Mouse (Mus musculus) NIH3T3 (cell line): ENCODE results near the gene Agpat3.

ENCODE experiments used
- DNase-seq: peaks from one replicate; pipeline ENCODE4 v3.0.0-alpha.2; 2012; ENCODE audit warnings: low read depth

The Agpat3 gene

DNA sequence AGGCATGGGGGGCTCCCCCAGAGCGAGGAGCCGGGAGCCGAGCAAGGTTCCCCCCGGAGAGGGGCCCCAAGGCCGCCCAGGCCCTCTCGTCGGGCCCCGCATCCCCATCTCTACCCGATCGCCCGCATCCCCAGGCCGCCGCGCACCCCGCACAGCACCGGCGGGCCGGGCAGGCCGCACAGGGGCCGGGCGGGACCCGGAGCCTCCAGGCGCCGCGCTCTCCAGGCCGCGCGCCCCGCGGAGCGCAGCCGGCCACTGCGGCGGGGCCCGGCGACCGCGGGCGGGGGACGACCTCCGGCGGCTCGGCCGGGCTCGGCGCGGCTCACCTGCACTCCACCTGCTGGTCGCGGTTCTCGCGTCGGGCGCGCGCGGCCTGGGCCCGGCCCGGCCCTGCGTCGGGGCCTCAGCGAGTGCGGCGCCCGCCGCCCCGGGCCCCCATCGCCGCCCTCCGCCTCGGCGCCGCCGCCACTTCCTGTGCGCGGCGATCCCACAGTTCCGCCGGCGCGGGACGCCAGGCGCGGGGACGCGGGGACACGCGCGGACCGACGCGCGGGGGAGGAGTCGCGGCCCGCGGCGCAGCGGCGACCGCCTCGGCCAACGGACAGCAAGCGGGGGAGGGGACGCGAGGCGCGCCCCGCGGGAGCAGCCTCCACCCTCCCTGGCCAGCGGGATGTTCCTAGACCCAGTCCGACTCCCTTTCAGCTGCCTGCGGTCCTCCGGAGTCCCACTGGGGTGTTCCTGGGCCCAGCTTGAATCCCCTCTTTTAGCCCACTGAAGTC, at the start of gene Agpat3:
Gene Agpat3 (minus strand): TSS at position 603 of the 779 bp plus-strand sequence.
- peak; percentile 74 for DNase-seq

DNA sequence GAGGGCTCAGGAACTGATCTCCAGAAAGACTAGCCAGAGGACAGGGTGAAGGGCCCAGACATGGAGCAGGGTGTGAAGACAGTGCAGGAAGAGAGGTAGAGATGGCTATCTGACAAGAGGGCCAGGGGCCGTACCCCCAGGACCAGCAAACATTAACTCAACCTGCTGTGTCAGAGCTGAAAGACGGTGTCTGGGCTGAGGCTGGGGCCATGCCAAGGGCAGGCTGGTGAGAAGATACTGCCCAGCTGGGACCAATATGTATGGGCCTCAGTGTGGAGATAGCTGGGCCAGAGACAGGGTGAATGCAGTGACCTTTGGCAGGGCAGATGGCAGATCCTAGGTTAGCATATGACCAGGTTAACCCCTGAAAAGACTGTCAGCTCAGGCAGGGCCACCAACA, 48.8 kb upstream of the Agpat3 start:
- DNase-seq = no peak

DNA sequence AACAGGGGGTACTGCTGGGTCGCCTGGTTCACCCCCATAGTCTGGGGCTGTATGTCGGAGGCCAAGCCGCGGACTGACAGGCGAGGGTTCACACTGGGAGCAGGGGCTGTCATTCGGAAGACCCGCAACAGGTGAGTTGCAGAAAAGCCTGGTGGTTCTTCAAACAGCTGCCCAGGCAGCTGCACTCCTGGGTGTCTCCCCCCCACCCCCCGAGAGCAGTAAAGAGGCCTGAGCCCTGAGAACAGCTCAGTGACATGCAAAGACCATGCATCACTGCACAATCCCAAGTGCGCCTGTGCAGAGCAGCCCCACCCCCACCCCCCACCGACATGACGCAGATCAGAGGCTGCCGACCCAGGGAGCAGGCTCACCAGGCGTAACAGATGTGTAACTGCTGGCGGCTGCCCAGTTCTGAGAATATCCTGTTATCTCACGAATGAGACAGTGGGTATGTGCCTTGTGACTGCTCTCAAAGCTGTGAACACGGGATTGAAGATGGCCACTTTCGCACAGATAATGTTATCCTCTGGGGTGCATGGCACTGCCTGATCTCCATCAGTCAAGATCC, 46.9 kb upstream of the Agpat3 start:
- DNase-seq = peak; percentile 31

DNA sequence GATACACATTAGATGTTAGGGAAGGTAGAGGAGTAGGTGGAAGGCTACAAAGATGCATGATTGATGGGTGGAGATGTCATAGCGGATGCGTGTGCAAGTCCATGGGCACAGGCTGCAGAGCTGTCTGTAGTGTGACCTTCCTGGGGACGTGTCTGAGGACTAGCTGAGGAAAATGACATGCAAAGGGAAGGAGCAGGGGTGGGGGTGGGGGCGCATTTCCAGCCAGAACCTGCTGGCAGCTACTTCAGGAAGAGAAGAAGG, 44.3 kb upstream of the Agpat3 start:
- DNase-seq = no peak

DNA sequence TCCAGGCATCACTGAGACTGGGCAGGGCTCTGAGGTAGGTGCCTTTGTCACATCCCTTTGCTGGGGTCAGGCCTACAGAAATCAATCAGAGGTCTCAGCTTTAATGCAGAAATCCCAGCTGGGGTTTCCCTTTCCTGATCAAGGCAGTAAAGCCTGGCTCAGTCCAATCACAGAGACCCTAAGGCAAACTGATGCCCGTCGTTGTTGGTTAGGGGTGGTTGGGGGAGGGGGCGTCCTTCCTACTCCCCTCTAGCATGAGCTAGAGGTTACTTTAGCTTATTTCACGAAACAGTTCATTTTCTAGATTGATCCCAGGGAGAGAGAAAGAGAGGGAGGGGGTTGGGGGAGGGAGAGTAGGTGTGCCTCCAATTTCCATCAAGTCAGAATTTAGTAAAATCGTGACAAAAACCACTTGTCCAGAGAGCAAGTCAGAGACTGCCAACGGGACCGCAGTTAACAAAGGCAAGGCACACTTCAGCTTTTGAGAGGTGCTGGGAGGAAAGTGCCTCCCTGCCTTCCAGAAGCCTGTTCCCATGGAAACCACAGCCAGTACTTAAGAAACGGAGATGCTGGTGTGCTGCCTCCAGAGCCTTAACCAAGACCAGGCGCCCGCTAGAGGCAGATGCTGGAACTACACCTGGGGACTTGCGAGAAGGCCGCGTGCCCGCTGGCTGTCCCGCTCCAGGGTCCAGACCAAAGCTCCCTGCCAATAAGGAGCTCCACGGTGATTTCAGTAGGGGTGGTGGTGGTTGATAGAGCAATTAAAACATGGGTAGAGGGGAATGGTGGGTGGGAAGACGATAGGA, 43.7 kb upstream of the Agpat3 start:
- peak; percentile 81 for DNase-seq

DNA sequence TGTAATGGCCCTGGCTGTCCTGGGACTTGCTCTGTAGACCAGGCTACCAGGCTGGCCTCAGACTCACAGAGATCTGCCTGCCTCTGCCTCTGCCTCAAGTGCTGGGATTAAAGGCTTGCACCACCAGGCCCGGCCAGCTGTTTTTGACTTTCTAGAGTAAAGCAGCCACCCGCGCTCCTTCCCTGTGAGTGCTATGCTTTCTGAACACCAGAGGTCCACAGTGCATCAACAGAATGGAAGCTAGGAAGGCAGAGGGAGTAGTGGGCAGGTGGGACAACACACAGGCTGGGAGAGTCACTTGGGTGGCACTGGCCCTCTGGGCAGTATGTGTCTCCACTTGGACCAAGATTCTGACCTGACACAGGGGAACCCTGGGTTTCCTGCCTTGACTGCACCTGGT, 43.1 kb upstream of the Agpat3 start:
- peak; percentile 40 for DNase-seq

DNA sequence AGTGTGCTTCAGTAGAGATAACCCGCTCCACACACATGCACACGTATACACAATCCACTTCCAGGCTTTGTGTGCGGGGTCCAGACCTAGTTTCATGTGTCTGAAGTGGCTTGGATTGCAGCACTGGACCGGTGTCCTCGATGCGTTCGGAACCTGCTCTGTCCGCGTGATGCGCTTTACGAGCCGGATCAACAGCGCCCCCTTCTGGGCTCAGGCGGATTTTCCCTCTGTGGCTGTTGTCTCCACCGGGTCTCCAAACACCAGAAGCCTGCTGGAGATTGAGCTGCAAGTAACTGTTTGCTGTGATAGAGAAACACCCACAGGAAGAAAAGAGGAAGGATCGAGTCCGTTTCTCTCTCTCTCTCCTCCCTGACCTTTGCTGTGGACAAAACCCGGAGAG, 39.8 kb upstream of the Agpat3 start:
- DNase-seq = peak; percentile 92

DNA sequence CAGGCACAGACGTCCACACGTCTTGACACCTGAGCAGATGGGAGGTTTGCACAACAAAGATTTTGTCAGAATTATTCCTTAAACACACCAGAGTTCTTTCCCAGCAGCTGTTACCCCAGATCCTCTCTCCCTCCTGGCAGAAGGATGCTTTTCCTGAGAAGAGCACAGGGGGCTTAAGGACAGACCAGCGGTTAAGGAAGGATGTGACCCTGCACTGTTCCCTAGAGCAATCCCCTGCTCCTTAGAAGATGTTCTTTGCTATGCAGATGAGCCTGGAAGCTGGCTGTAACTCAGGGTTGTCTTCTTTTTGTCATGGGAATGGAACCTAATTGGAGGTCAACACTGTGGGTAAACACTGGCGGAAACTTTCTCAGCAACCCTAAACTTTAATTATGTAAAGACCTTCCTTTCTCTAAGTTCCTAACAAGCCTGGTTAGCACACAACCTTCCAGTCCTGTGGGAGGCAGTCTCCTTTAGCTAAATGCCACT, 38.7 kb upstream of the Agpat3 start:
- DNase-seq = no peak

DNA sequence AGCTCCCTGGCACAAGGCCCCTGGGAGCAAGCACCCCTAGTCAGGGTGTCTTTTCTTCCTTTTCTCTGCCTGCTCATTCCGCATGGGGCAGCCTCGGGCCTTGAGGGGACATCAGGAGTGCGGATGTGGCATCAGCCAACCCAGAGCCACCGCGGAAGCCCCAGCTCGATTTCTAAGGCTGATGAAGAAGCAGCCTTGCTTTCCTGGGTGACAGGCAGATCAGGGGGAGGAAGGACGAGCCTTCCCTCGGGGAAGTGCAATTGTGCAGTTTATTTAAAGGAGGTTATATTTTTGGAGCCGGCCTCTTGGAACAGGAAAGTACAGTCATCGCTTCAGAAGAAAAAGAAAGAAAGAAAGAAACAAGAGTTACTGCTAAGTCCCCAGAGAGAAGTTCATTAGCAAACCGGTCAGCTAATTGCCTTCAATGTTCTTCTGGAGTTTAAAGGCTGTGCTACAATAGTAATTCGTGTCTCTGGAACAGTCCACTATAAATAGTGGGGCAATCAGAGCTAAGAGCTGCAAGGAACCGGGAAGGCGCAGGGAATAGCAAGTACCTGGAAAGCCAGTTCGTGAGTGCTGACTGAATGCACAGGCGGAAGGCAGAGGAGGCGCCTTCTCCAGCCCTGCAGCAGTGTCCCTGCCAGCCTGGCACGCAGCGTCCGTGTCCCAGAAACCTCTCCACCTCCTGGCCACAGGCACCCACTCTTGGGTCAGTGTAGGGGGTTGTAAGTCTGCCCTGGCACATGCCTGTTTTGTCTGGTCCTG, 36.1 kb upstream of the Agpat3 start:
- no peak for DNase-seq

DNA sequence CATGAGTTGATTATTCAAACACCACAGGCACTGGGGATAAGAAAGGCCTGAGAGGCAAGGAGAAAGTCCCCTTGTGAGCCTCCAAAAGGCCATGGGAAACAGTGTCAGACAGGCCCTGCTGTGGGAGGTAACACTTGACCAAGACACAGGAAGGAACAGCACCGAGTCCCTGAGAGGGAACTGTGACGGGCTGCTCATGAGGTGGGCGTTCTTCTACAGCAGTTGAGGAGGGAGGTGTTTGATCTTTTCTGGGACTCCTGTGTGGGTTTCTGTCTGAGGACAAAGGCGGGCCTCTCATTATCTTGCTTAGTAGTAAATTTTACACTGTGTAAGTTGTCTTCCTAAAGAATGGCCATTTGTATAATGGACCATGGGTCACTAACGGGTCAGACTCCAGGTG, 33.2 kb upstream of the Agpat3 start:
- DNase-seq = no peak

DNA sequence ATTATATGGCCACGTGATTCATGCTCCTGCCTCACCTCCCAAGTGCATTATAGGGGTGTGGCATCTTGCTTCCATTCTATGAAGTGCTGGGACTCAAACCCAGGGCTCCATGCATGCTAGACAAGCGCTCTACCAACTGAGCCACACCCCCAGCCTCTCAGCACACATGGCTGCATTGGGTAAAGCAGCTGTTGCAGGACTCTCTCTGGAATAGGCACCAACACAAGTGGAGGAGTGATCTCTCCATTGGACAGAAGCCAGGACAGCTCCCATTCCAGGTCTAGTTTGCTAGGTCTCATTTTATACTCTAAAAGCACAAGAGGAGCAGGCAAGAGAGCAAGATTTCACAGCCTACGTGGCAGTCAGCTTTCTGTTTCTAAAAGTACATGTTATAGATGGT, 31.3 kb upstream of the Agpat3 start:
- DNase-seq = no peak

DNA sequence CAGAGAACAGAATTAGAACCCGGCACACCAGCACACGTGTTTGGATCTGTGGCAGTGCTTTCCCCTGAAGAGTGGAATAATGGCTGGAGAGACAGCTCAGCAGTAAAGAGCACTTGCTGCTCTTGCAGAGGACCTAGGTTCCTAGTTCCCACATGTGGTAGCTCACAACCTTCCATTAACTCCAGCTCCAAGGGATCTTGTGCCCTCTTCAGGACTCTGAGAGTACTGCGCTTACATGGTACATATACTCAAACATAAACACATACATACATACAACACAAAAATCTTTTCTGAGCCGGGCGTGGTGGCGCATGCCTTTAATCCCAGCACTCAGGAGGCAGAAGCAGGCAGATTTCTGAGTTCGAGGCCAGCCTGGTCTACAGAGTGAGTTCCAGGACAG, 26.2 kb upstream of the Agpat3 start:
- no peak for DNase-seq

DNA sequence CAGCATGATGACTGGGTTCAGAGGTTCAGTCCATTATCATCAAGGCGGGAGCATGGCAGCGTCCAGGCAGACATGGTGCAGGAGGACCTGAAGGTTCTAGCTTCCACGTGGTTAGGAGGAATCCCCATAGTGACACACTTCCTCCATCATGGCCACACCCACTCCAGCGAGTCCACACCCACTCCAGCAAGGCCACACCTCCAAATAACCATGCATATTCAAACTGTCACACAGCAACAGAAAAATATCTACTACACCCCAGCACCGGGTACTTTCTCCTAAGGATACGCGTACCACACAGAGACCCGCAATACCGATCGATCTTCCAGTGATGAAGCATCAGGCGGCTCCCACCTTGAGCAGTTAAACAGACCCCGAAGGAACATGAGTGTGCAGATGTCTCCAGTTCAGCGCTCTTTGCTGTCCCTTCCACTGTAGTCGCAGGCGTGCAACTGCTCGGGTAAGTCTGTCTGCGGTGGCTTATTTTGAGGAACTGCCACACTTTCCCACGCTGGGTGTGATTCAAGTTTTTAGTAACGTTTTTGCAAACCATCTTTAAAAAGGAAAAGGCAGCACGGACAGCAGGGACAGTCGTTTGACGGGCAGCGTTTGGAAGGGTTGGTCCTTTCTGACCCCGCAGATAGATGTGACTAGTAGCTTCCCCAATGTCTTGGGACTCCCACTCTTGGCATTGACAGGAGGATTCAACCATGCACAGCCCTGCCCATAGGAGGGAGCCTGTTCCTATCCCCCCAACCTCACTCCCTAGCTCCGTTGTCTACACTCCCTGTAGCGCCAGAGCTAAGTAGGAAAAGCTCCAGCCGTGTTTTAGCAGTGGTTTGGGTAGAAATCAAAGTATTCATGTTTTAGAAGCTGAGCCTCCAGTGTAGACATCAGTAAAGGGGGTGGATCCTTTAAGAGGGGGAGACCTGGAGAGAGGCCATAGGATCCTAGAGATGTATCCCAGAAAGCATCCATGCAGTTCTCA, 20.7 kb upstream of the Agpat3 start:
- DNase-seq = no peak

DNA sequence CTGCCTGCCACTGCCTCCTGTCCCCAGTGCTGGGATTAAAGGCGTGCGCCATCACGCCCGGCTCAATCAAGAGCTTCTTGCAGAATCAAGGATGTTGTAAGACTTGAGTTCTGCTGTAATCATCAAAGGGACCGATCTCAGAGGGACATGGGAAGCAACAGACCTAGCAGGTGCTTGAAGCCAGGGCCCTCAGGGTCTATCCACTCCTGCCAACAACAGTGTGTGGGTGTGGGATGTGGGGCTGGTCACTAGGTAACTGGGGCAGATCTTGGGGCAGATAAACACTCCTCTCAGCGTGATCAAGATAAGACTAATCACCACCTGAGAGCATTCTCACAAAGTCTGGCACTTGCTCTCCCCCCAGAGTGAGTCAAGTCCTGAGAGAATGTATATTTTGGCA, 19.5 kb upstream of the Agpat3 start:
- no peak for DNase-seq

DNA sequence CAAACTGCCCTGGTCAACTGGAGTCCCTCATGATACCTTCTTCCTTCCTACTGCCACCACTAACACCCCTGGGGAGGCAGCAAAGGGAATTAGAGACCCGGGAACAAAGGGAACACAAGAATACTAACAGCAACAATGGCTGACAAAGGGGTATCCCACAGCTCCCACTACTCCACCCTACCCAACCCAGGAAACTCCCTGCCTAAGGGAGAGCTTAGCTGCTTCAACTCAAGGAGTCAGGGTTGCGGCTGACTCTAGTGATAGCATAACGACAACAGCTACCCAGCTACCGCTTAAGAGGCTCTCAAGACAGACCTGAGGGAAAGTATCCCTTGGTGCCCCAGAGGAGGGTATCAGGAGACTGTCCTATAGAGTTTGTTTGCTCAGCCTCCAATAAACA, 15.3 kb upstream of the Agpat3 start:
- no peak for DNase-seq

DNA sequence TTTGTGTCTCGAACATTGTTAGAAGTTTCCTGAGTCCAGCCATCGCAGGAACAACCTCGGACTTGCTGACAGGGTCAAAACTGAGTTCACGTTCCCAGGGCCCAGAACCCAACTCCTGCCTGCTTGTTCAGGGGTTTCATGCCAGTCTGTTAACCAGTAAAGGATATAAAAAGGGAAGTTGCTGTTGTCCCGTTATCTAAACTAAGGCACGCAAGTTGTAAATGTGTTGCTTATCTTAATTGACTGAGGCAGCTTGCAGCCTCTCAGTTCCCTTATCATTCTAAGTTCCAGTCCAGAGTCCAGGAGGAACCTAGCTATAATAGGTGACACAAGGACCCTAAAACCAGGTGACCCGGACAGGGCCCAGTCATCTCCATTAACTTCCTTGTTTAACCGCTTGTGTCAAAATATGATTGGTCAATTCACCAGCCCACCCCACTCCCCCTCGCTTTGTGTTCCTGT, 14.6 kb upstream of the Agpat3 start:
- DNase-seq = no peak

DNA sequence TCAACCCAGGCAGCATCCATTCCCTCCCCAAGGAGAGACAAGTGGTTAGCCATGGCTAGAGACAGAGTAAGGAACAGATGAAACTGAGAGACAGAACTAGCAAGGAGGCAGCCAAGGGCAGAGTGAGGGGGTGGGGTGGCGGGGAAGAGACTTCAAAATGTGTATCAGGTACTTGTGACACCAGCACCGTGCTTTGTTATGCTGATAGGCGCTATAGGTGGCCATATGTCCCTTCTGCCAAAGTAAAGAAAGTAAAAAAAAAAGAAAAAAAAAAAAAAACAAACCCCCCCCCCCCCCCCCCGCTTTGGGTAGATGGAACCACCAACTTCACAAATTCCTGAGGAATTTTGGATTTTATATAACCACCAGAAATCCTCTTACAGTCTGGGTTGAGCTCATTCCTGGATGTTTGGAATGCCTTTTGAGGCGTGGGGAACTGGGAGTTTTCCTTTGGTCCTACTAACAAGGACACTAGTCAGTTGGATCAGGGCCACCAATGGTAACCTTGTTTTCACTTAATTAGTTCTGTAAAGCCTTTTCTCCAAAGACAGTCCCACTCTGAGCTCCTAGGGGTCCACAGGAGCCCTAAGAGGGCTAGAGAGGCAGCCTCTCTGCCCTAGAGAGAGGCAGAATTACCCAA, 14.0 kb upstream of the Agpat3 start:
- DNase-seq = peak; percentile 39

DNA sequence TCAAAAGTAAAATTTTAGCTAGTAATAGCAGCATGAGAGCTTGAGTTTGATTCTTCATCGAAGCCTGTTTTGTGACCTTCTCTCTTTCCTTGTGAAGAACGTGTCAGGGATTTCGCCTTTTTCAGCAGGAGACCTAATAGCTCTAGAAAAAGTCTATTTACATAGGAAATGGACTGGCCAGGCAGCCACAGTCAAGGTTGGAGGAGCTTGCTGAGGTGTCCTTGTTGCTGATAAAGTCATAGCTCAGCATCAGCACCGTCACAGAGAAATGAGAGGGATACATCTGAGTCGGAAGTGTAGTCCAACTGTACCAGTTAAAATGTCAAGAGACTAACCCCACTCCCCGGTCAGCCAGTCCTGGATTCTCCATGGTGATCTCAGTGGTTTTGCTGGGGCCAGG, 13.3 kb upstream of the Agpat3 start:
- no peak for DNase-seq

DNA sequence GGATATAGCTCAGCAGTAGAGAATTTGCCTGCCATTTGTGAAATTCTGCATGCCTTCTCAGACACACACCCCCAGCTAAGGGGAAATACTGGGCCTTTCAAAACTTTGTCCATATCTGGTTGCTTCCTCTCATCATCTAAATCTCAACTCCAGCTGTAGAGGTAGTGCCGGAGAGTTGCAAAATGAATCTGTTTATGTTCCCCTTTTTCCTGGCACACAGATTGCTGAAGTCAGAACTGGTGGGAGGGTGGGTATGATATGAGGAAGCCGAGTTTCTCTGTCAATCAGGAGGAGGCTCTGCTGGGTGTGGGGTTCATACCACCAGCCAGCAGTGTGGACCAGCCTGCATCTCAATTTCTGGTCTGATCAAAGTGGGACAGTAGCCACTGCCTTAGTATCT, 11.8 kb upstream of the Agpat3 start:
- no peak for DNase-seq

DNA sequence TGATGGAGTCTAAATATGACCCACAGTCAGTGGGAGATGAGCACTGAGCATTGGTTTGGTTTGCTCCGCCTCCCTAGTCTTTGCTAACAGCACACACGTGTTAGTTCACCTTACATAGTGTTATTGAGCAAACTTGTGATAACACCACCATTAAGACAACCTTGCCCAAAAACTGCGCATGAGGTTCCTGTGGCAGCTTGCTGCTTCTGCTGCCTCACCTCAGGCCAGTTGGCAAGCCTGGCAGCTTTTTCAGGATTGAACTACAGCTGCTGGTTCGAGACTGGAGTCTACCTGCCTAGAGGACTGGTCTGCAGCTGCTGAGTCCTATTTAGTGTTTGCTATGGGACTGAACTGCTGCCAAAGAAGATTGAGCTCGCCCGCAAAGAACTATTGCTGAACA, 11.1 kb upstream of the Agpat3 start:
- DNase-seq = no peak

DNA sequence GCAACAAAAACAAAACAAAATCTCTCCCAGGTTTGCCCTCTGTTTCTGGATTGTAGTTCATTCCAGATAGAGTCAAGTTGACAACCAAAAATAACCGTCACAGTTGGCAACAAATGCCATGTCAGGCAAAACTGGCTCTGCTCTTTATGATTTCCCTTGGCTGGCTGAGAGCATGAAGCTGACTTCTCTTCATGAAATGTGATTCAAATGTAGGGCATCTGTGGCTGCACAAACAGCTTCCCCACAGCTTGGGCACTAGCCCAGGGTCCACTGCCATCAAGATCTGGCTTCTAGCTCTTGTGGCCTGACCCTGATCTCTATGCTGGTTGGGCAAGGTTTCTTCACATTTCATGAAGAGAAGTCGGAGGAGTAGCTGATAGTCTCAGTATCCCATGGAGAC, 9.7 kb upstream of the Agpat3 start:
- no peak for DNase-seq
